Mouse (Mus musculus) thymus, postnatal 14 days (tissue): ENCODE measurements around the gene Rps21.

Source experiments
- DNase-seq: peaks from one replicate; pipeline ENCODE4 v3.0.0; 2021

Gene Rps21

DNA sequence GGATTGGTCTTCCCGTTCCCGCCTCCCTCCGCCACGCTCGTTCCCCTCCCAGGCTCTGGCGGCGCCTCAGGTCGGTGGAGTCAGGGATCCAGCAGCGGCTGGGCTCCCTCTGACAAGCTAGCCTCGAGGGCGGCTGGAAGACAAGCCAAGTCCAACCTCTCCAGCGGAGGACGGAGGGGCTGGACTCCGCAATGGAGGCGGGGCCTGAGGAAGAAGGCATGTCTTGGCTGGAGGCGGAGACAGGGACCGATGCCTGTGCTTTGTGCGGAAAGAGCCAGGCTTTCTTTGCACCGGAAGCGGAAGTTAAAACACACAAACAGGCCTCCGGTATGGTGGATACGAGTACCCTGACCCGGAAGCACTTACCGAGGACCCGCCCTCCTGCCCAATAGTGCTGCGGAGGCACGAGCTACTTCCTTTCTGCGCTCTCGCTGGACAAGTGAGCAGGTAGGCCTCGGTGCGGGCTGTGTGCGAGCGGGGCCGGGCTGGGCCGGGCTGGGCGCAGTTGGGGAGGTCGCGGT, at the start of gene Rps21:
TSS of gene Rps21 (plus strand) at position 377 of the 521 bp plus-strand sequence.
- DNase-seq: peak; percentile 98

DNA sequence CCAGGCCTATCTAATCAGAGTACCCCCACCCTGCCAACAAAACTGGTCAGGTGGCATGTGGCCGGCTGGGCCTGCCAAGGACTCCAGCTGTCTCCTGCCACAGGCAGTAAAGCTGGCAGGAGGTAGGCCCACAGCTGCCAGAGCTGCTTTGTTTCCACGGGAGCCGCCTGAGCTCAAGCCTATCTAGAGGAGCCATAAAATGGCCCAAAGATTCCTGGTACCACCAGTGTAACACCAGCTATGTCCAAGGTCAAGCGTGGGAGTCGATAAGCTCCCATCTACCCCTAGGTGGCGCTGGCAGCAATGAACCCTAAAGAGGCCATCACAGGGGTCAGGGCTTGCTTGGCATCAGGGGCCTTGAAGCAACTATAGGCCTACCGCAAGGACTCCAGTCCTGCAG, 49.3 kb upstream of the Rps21 start:
- DNase-seq: peak; percentile 40

DNA sequence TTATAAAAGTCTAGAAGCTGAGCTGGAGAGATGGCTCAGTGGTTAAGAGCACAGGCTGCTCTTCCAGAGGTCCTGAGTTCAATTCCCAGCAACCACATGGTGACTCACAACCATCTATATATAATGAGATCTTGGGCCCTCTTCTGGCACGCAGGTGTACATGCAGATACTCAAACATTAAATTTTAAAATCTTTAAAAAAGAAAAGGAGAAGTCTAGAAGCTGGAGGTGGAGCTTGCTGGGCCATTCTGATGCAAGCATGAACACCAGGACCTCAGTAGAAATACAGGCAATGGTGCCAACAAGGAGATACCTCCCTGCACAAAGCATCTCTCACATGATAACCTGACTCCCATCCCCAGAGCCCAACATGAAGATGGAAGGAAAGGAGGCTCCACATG, 48.2 kb upstream of the Rps21 start:
- no peak for DNase-seq

- no peak for DNase-seq
Observed at GRCm38 (mm10) chr2:180212255-180212654, 44.9 kb upstream of the Rps21 start.

DNA sequence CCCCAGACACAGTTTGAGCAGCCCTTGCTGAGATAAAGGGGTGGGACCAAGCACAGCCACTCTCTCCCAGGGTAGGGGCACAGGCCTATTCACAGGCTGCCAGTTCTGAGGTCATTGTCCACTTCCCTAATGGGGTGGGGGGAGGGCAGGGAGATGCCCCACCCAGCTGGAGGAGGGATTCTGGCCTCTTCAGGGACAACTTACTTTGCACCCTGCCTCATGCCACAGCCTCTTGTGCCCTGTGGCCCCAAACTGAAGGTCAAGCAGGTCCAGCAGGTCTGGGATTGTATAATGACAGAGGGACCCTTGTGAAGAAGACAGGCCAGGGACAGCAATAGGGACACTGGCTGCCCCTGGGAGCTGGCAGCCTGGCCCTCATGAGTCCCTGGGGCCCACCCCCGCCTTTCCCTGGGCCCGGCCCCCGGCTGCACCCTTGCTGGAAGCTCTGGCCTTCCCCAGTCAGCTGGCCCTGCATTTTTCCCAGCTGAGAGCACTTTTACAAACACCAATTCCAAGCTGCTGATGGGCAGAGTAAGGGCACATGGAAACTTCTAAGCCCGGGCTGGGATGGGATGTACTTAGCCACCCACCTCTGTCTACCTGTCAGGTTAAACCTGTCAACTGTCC, 42.7 kb upstream of the Rps21 start:
- no peak for DNase-seq

GRCm38 (mm10) chr2:180215011-180215461, 42.1 kb upstream of the Rps21 start:
- no peak for DNase-seq

DNA sequence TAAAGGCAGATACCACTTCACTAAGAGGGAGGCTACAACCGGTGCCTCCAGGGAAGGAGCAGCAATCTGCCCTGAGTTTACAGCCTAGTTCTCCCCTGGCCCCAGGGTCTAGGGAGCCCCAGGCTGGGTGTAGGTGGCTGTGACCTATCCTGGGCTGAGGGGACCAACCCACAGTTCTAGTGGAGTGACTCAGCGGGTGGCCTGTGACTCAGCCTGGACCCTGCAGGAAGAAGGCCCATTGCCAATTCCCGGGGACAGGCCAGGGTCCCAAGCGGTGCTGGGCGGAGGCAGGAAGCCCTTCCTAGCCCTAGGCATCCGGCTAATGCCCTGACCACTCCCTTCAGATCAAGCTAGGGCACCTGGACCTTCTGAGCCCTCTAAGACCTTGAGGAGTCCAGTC, 41.2 kb upstream of the Rps21 start:
- no peak for DNase-seq

DNA sequence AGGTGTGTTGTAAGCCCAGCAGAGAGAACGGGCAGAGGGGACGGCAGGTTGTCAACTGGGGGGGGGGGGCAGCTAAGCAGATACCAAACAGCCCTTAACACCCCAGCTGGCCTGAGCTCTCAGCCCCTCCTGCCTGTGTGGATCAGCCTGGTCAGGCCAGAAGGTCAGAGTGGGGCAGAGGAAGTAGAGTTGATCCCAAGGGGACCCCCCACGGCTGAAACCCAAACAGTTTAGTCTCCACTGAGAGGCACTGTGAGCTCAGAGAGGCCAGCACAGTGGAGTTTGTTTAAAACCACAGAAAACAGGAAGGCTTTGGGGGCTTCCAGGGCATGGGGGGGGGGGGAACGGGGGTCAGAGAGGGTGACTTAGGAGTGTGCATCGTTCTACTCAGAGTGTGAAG, 40.3 kb upstream of the Rps21 start:
- DNase-seq: no peak

- no peak for DNase-seq
Observed at GRCm38 (mm10) chr2:180217587-180217986, 39.6 kb upstream of the Rps21 start.

DNA sequence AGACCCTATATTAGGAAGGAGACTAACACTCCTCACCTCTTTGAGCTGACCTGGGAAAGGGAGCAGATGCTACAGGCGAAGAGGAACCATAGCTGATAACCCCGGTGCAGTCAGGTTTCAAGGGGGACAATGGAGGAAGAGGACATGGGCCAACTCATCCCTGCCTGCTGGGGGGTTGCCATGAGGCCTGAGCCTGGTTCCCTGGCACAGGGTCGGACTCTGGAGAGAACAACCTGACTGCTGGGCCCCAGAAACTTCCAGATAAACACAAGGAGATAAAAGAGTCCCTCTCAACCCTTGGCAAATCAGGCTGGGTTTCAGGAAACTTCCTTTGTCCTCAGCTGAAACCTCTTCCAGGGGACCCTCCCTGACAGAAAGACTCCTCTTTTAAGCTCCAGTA, 38.9 kb upstream of the Rps21 start:
- DNase-seq: no peak

- no peak for DNase-seq
Observed at GRCm38 (mm10) chr2:180218677-180219076, 38.5 kb upstream of the Rps21 start.

DNA sequence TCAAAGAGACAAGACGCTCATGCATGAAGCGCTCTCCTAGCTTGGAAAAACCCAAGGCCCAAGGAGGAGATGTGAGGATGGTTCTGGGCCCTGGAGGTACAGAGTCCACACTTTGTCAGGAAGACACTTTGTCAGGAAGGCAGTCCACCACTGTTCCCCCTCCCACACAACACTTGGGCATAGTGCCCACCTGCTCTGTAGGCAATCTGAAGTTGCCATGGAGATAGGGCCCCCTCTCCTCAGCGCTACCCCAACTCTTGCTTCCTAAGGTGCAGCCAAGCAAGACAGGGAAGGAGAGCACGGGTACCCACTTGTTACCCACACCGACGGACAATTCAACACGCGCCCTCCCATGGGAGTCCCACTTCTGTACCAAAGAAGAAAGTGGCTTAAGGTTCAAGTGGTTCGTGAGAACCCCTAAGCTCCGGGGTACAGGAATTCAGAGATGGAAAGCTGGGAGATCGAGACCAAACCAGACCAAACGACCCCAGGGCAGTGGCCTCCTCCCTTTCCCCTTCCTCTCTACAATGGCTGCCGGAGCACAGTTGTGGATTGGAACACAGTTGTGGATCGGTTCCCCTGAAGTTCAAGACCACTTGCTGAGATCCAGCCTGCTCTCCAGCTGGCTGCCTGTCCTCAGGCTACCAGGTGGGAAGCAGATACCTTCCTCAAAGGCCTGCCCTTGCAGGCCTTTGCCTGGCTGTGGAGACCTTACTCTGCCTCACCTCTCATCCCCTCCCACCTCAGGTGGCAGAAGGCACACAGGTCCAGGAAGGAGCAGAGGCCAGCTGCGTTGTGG, 37.8 kb upstream of the Rps21 start:
- no peak for DNase-seq

GRCm38 (mm10) chr2:180220165-180220564, 37.0 kb upstream of the Rps21 start:
- DNase-seq: no peak

DNA sequence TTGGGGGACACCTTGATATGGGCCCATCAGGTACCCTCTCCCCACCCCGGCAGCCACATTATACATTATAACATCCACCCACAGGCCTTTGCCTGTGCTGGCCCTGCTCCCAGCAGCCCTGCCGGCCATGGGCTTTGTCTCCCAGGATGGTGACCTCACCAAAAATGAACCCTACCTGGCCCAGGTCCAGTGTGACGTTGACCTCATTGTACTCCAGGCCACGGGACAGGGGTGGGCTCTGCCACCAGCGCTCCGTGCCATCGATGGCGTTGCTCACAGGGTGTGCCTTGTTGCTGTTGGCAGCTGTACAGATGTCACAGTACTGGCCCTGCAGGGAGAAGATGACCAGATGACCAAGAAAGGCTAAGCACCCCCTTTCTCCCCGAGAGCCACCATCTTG, 36.1 kb upstream of the Rps21 start:
- no peak for DNase-seq

DNA sequence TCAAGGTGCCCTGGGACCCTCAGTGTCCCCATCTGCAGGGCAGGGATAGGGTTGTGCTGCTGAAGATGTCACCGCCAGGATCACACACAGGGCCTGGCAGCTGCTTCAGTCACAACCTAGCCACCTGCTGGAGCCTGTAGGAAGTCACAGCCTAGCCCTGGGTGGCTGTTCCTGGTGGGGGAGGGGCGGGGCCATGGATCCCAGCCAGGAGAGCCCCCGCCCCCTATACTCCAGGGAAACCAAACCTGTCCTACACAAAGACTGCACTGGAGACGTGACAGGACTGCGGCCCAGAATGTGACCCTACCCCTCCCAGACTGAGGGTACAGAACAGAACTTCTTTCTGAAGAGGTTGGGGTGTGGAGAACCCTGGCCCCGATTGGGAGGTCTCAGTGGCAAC, 34.9 kb upstream of the Rps21 start:
- DNase-seq: peak; percentile 23

- no peak for DNase-seq
Observed at GRCm38 (mm10) chr2:180224647-180225043, 32.5 kb upstream of the Rps21 start.

DNA sequence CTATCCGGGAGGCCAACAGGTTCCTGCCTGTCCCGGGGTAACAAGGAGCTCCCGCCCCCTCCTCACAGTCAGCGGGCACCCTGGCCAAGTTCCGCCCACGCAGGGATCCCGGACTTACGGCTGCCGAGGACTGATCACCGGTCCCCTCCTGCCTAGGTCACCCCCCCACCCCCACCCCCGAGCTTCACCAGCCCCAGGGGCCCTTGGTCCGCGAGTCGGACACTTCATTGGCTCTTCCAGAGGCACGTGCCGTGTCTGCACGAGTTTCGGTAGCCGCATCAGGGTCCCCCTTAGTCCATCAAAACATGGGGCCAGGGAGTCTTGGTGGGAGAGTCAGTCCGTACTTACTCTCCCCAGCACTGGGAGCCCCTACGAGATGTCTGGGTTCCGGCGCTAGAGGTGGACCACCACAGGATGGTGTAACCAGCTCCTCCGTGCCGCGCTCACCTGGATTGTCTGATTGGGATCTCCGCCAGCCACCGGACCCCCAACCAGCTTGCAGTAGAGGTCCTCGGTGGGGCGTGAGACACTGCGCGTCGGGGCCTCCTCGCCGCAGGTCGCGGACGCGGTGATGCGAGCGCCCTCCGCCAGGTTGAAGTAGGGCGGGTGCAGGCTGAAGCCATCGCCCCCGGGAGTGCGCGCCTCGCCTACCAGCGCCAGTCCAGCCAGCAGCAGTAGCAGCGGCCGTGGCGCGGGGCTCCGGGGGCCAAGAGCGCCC, 32.0 kb upstream of the Rps21 start:
- peak; percentile 11 for DNase-seq

DNA sequence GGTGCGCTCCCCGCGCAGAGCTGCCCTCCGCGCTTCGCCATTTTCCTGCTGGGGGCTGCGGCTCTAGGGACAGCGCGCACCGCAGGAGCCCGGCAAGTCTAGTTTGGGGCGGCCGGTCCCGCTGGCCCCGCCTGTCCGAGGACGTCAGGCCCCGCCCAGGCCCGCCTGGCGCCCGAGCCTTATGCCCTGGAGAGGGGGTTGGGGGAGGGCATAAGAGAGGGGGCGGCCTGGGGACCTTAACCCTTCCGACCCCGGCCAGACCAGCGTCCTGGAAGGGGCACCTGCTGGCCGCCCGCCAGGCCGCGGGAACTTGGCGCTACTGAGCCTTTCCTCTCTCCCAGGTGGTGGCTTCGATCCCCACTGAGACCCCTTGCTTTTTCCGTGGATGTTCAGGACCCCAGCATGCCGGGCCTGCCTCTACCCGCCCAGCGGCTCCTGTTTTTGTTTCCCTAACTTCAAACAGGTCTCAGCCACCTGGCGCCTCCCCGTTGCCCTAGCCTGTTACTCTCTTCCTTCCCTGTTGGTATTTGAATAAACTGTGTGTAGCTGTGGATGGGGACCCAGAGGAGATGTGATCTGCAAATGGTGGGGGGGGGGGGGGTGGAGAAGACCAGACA, 31.3 kb upstream of the Rps21 start, which contains the start of gene Lama5:
TSS of gene Lama5 (minus strand) at position 98 of the 617 bp plus-strand sequence.
- peak; percentile 27 for DNase-seq

DNA sequence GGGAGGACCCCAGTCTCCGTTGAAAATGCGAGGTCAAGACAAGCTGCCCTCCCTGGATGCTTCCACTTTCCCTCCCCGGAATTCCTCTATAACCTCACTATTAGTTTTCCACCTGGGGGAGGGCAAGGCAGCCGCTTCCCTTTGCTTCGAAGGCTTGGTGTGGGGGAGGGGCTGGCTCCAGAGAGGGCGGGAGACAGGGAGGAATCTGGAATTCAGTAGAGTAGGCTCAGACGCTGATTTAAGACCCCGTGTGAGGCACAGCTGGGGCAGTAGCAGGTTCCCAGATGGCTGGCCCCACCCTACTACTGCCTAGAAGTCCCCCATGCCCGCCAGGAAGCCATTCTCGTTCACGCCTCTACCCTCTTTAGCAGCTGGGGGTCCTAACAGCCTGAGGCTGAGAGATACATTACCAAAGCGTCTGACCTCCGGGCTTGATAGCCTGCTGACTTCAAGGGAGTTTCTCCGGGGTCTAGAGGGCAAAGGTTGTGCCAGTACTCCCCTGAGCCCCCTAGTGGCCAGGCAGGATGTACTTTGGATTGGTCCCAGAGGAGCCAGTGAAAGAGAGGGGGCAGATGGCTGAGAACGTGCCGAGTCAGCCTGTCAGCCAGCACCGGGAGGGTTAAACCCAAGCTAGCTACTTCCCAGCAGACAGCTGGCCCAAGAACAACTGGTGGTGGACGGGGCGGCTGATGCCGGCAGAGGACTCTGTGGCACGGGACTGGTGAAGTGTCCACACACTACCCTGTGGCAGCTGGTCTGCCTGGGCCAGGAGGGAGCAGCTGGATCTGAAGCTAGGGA, 29.7 kb upstream of the Rps21 start:
- peak; percentile 69 for DNase-seq

- DNase-seq: no peak
Observed at GRCm38 (mm10) chr2:180228060-180228458, 29.1 kb upstream of the Rps21 start.

GRCm38 (mm10) chr2:180228592-180228991, 28.6 kb upstream of the Rps21 start:
- DNase-seq: no peak

GRCm38 (mm10) chr2:180229129-180229528, 28.0 kb upstream of the Rps21 start:
- no peak for DNase-seq
